Mouse (Mus musculus) heart, postnatal 25 days (tissue): ENCODE data around the gene Chaf1a. TPM values are rescaled to one million over a fixed set of nuclear protein-coding genes. Genes with fewer than 3 reads are reported as not detected.
"Not testable (repeated sequence)": the region's sequence is repeated elsewhere in the genome, so short reads cannot be mapped to it uniquely, and the experiment has no call there.

Source experiments
- DNase-seq: peaks from one replicate; pipeline ENCODE4 v3.0.0; 2022; ENCODE audit warnings: low spot score
- intact Hi-C: fragments of 180-260 bp; cut with DNase I; formaldehyde crosslinking; loops from one replicate; pipeline ENCODE4 v1.15.1; 2025
- total RNA-seq, 2 experiments: library from RNA; stranded (reverse); gene quantifications; 2 replicates each; pipeline ENCODE4 v1.2.3; 2021

Chaf1a gene
- total RNA-seq, 2 experiments from 2014 or later: 0.95 to 1.2 TPM

GRCm38 (mm10) chr17:56035216-56035615 is 5.0 kb upstream of the Chaf1a start:
- intact Hi-C loops: loop anchor here (1.0 kb wide), 1 partner anchor 24 kb away; no protein-coding TSS in a partner anchor
- no peak for DNase-seq

GRCm38 (mm10) chr17:56036176-56036900 is 3.9 kb upstream of the Chaf1a start, which contains the start of gene Sh3gl1:
TSS of gene Sh3gl1 (minus strand) at chr17:56036635.
- peak; percentile 99 for DNase-seq
- intact Hi-C loops: no loop called here

GRCm38 (mm10) chr17:56036901-56037287 is 3.3 kb upstream of the Chaf1a start:
- intact Hi-C loops: no loop called here
- DNase-seq: no peak

- no peak for DNase-seq
- intact Hi-C loops: no loop called here
These were observed 1.5 kb upstream of the Chaf1a start for GRCm38 (mm10) chr17:56038583-56039261.

GRCm38 (mm10) chr17:56039345-56039744 is 894 bp upstream of the Chaf1a start:
- intact Hi-C loops: no loop called here
- DNase-seq: no peak

- DNase-seq: no peak
- intact Hi-C loops: no loop called here
These were observed 571 bp downstream of the Chaf1a start for GRCm38 (mm10) chr17:56040857-56041163.

GRCm38 (mm10) chr17:56051369-56051768 is 11.1 kb downstream of the Chaf1a start:
- DNase-seq: no peak
- intact Hi-C loops: no loop called here

- intact Hi-C loops: no loop called here
- DNase-seq: no peak
These were observed 14.7 kb downstream of the Chaf1a start for GRCm38 (mm10) chr17:56054938-56055337.

GRCm38 (mm10) chr17:56055945-56056678 is 15.9 kb downstream of the Chaf1a start:
- no peak for DNase-seq
- intact Hi-C loops: no loop called here

- intact Hi-C loops: no loop called here
- no peak for DNase-seq
These were observed 17.3 kb downstream of the Chaf1a start for GRCm38 (mm10) chr17:56057381-56058120.

- no peak for DNase-seq
- intact Hi-C loops: no loop called here
These were observed 21.8 kb downstream of the Chaf1a start for GRCm38 (mm10) chr17:56062081-56062480.

- intact Hi-C loops, DNase-seq: not testable (repeated sequence)
These were observed 25.5 kb downstream of the Chaf1a start for GRCm38 (mm10) chr17:56065715-56066114.

GRCm38 (mm10) chr17:56066451-56066850 is 26.2 kb downstream of the Chaf1a start:
- no peak for DNase-seq
- intact Hi-C loops: no loop called here

GRCm38 (mm10) chr17:56069066-56069465 is 28.8 kb downstream of the Chaf1a start:
- DNase-seq: no peak
- intact Hi-C loops: no loop called here

- intact Hi-C loops: no loop called here
- DNase-seq: no peak
These were observed 30.9 kb downstream of the Chaf1a start for GRCm38 (mm10) chr17:56071126-56071525.

- intact Hi-C loops: no loop called here
- DNase-seq: no peak
These were observed 32.0 kb downstream of the Chaf1a start for GRCm38 (mm10) chr17:56072243-56072642.

GRCm38 (mm10) chr17:56074097-56074826 is 34.0 kb downstream of the Chaf1a start:
- peak; percentile 68 for DNase-seq
- intact Hi-C loops: no loop called here

- intact Hi-C loops: no loop called here
- peak; percentile 93 for DNase-seq
These were observed 34.6 kb downstream of the Chaf1a start, which contains the start of gene Ubxn6 for GRCm38 (mm10) chr17:56074827-56075208. TSS of gene Ubxn6 (minus strand) at chr17:56075028.

- DNase-seq: no peak
These were observed 37.3 kb downstream of the Chaf1a start for GRCm38 (mm10) chr17:56077523-56077922.

More at GRCm38 (mm10) chr17:56077523-56077922, 37.3 kb downstream of the Chaf1a start:
- intact Hi-C loops: no loop called here
